ENCODE assay signal across 7 mouse cellular contexts in the genomic region with DNA sequence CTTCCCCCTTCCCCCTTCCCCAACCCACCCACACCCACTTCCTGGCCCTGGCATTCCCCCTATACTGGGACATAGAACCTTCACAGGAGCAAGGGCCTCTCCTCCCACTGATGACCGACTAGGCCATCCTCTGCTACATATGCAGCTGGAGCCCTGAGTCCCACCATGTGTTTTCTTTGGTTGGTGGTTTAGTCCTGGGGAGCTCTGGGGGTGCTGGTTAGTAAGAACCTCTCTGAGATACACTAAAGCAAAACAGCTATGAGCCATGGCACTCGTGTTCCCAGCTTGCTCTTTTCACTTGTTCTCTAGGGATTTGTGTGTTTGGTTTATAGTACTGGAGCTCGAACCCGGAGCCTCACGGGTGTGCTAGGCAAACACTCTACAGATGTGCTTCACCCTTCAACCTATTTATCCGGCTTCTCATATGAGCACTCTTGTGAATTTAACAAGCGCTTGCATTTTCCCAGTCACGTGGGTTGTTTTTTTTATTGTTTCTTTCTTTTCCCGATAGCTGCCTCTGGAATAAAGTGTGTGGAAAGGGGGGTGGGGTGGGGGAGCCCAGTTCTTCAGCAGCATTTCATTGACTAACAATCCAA. TPM values are rescaled to one million over a fixed set of nuclear protein-coding genes. Genes with fewer than 3 reads are reported as not detected.
DNase-seq lines count a peak whose midpoint lies in the region; ATAC-seq and TF ChIP-seq lines count a peak whose summit lies in the region.

No protein-coding gene starts in this region.

- no peaks in the 10 kb centered on the region for H3K27me3 ChIP-seq in forebrain, embryonic 12.5 days
- H3K27me3 ChIP-seq in hindbrain, embryonic 16.5 days (replicated peaks; ENCODE audit: control insufficient read depth, insufficient read depth, low read length) = no peaks in the 10 kb centered on the region
- no peaks in the 10 kb centered on the region for H3K27me3 ChIP-seq in neural tube, embryonic 15.5 days (replicated peaks)

- no peak for TF ChIP-seq CTCF in left cerebral cortex, adult 2 months (IDR thresholded peaks at IDR 0.05)

- intact Hi-C loops in left cerebral cortex, adult 2 months (cut with DNase I) = no loop called here

- ATAC-seq in forebrain, embryonic 12.5 days (ENCODE audit: low FRiP score) = no peak; the same call in 1 of the 2 replicates
- ATAC-seq in hindbrain, embryonic 16.5 days = no peak
- ATAC-seq in neural tube, embryonic 15.5 days (ENCODE audit: low FRiP score) = peak; percentile 53; the same call in 1 of the 2 replicates

- WGBS in forebrain, embryonic 12.5 days = 37% methylated on average over 9 of the region's 9 CpGs
- 49% methylated on average over 9 of the region's 9 CpGs for WGBS in hindbrain, embryonic 16.5 days
- 35% methylated on average over 9 of the region's 9 CpGs for WGBS in neural tube, embryonic 15.5 days

- no peak for DNase-seq in left cerebral cortex, adult 2 months (ENCODE audit: extremely low spot score in 1 of 2, low spot score in 2 of 2)
- no peak for DNase-seq in left cerebral cortex, adult 9 months (ENCODE audit: low spot score in 2 of 2)
- DNase-seq in thymus, postnatal 10 days (ENCODE audit: low spot score in 2 of 2) = no peak
- no peak for DNase-seq in cerebellum, adult 11 months

- H3K4me3 ChIP-seq in left cerebral cortex, adult 2 months = no peak overlapping the region
- no peak overlapping the region for H3K4me3 ChIP-seq in forebrain, embryonic 12.5 days (replicated peaks)
- H3K4me3 ChIP-seq in hindbrain, embryonic 16.5 days (ENCODE audit: low read length) = no peak overlapping the region
- no peak overlapping the region for H3K4me3 ChIP-seq in neural tube, embryonic 15.5 days (replicated peaks)

- no peaks in the 10 kb centered on the region for H3K9me3 ChIP-seq in forebrain, embryonic 12.5 days
- no peaks in the 10 kb centered on the region for H3K9me3 ChIP-seq in hindbrain, embryonic 16.5 days (ENCODE audit: control insufficient read depth, low read length)
- H3K9me3 ChIP-seq in neural tube, embryonic 15.5 days (replicated peaks) = no peaks in the 10 kb centered on the region

- H3K4me2 ChIP-seq in forebrain, embryonic 12.5 days = peak overlapping the region; percentile 29
- no peak overlapping the region for H3K4me2 ChIP-seq in hindbrain, embryonic 16.5 days (ENCODE audit: low read length)
- peak overlapping the region; percentile 3; the same call in 1 of the 2 replicates for H3K4me2 ChIP-seq in neural tube, embryonic 15.5 days

- peaks cover 48% of the 10 kb centered on the region for H3K4me1 ChIP-seq in forebrain, embryonic 12.5 days
- H3K4me1 ChIP-seq in hindbrain, embryonic 16.5 days (ENCODE audit: control insufficient read depth, insufficient read depth, low read depth, low read length) = peaks cover 14% of the 10 kb centered on the region
- H3K4me1 ChIP-seq in neural tube, embryonic 15.5 days = peaks cover 27% of the 10 kb centered on the region

- H3K27ac ChIP-seq in left cerebral cortex, adult 2 months = peak overlapping the region; percentile 70
- H3K27ac ChIP-seq in forebrain, embryonic 12.5 days = peak overlapping the region; percentile 92
- peak overlapping the region; percentile 75 for H3K27ac ChIP-seq in hindbrain, embryonic 16.5 days (ENCODE audit: low read depth, low read length)
- H3K27ac ChIP-seq in neural tube, embryonic 15.5 days (replicated peaks) = peak overlapping the region; percentile 61

- H3K36me3 ChIP-seq in forebrain, embryonic 12.5 days (replicated peaks) = peaks cover 20% of the 10 kb centered on the region
- no peaks in the 10 kb centered on the region for H3K36me3 ChIP-seq in hindbrain, embryonic 16.5 days (ENCODE audit: control insufficient read depth, insufficient read depth, low read length)
- H3K36me3 ChIP-seq in neural tube, embryonic 15.5 days = no peaks in the 10 kb centered on the region

- H3K9ac ChIP-seq in forebrain, embryonic 12.5 days = peak overlapping the region; percentile 17; the same call in 1 of the 2 replicates
- no peak overlapping the region for H3K9ac ChIP-seq in hindbrain, embryonic 16.5 days (ENCODE audit: low read depth, low read length)
- H3K9ac ChIP-seq in neural tube, embryonic 15.5 days (replicated peaks) = no peak overlapping the region

RNA-seq across cellular contexts. Expression of a gene that starts 14.6 kb away (rescaled TPM):
- total RNA-seq in left cerebral cortex, adult 2 months (2021) = 10 to 100 TPM; 29.5 to 34.3 TPM
- 205 and 221 TPM in 2 replicates for polyA plus RNA-seq in forebrain, embryonic 12.5 days (2016; fragmentation: Nextera tagmentation; extraction: Ambion mirVana)
- 56.1 and 71.0 TPM in 2 replicates for polyA plus RNA-seq in hindbrain, embryonic 16.5 days (2015; fragmentation: Nextera tagmentation; extraction: Ambion mirVana)
- 45.3 and 62.7 TPM in 2 replicates for polyA plus RNA-seq in neural tube, embryonic 15.5 days (2015; fragmentation: Nextera tagmentation; extraction: Ambion mirVana)
